Mouse (Mus musculus) myocyte (in vitro differentiated cells): Measurements from ENCODE around the gene Prim1.

Source experiments
- CEBPB ChIP-seq: IDR thresholded peaks from 2 replicates; pipeline ENCODE4 v1.6.1; 2011; ENCODE audit warnings: mild to moderate bottlenecking, moderate library complexity; ENCODE audit not compliant: poor library complexity, insufficient read depth, severe bottlenecking
- E2F4 ChIP-seq: IDR thresholded peaks from one replicate; pipeline ENCODE4 v1.6.1; 2011; ENCODE audit warnings: mild to moderate bottlenecking, control low read depth, moderate library complexity; ENCODE audit not compliant: insufficient read depth
- MAX ChIP-seq: IDR thresholded peaks from one replicate; pipeline ENCODE4 v1.6.1; 2011; ENCODE audit warnings: low read depth, mild to moderate bottlenecking, control low read depth
- MYOG ChIP-seq, 3 experiments: IDR thresholded peaks; one replicate each; pipeline ENCODE4 v1.6.1; 2011; ENCODE audit warnings: control low read depth in 2 of 3, low read depth in 2 of 3, mild to moderate bottlenecking in 2 of 3; ENCODE audit not compliant: insufficient read length in 2 of 3, control insufficient read depth in 1 of 3, insufficient read depth in 1 of 3
- POLR2A ChIP-seq: IDR thresholded peaks from one replicate; pipeline ENCODE4 v1.6.1; 2011; ENCODE audit warnings: low read depth, mild to moderate bottlenecking, control low read depth, moderate library complexity; ENCODE audit not compliant: insufficient read length
- POLR2AphosphoS2 ChIP-seq: IDR thresholded peaks from one replicate; pipeline ENCODE4 v1.6.1; 2011; ENCODE audit warnings: low read depth, control low read depth; ENCODE audit not compliant: insufficient read length
- USF1 ChIP-seq: IDR thresholded peaks from one replicate; pipeline ENCODE4 v1.6.1; 2011; ENCODE audit warnings: low read depth, mild to moderate bottlenecking, control low read depth, moderate library complexity

- TF ChIP-seq POLR2AphosphoS2 (no peak), USF1 (no peak), POLR2A (no peak), MYOG (IDR thresholded peaks at IDR 0.05; ENCODE audit: control insufficient read depth in 1 of 3, insufficient read depth in 1 of 3, insufficient read length in 2 of 3, low read depth in 2 of 3) (no peak), E2F4 (no peak), MAX (no peak), CEBPB (no peak)
Observed at GRCm38 (mm10) chr10:128042466-128042865, 27.5 kb downstream of the Prim1 start.
